Mouse (Mus musculus) spleen, adult 2 months (tissue): ENCODE results near the gene Slc35g3. TPM values are rescaled to one million over a fixed set of nuclear protein-coding genes. Genes with fewer than 3 reads are reported as not detected.
A peak's percentile ranks its signal among the peaks of the same experiment; 100 is the strongest.

Experiments used
- DNase-seq, 2 experiments: peaks; one replicate each; pipeline versions ENCODE4 v3.0.0 to v3.0.0-alpha.2; 2012 to 2021; ENCODE audit warnings: low spot score in 2 of 2, low read depth in 1 of 2
- H3K27ac ChIP-seq: fragments of 200-500 bp; 2 replicates; pipeline ENCODE4 v1.5.1; 2012; ENCODE audit warnings: low read length, inconsistent platforms; ENCODE audit not compliant: insufficient read depth
- H3K27me3 ChIP-seq: fragments of 200-500 bp; 2 replicates; pipeline ENCODE4 v1.6.1; 2012; ENCODE audit warnings: mild to moderate bottlenecking, moderate library complexity, low read length, inconsistent platforms; ENCODE audit not compliant: control insufficient read depth, insufficient read depth
- H3K36me3 ChIP-seq: fragments of 200-500 bp; 2 replicates; pipeline ENCODE4 v1.6.1; 2012; ENCODE audit warnings: mild to moderate bottlenecking, low read length, inconsistent platforms; ENCODE audit not compliant: control insufficient read depth, insufficient read depth
- H3K4me1 ChIP-seq: fragments of 200-500 bp; 2 replicates; pipeline ENCODE4 v1.6.1; 2011; ENCODE audit warnings: inconsistent platforms; ENCODE audit not compliant: control insufficient read depth, insufficient read depth, insufficient read length
- H3K4me3 ChIP-seq: fragments of 200-500 bp; 2 replicates; pipeline ENCODE4 v1.5.1; 2011; ENCODE audit warnings: mild to moderate bottlenecking, inconsistent platforms; ENCODE audit not compliant: insufficient read depth, insufficient read length; ENCODE audit errors: extremely low read depth
- CTCF ChIP-seq: fragments of 200-500 bp; IDR thresholded peaks from 2 replicates; pipeline ENCODE4 v1.5.1; 2011; ENCODE audit warnings: mild to moderate bottlenecking, inconsistent platforms; ENCODE audit not compliant: insufficient read depth, insufficient read length, insufficient replicate concordance; ENCODE audit errors: extremely low read depth
- POLR2A ChIP-seq: fragments of 200-500 bp; IDR thresholded peaks from 2 replicates; pipeline ENCODE4 v1.6.1; 2011; ENCODE audit warnings: low read depth, low read length, inconsistent platforms
- WGBS: fragments of 180-500 bp; shearing (Covaris S2); methylation state at CpG from one replicate; pipeline ENCODE4 v1.1.7; 2018; 5-methylcytosine and 5-hydroxymethylcytosine counted together
- polyA plus RNA-seq: library from polyadenylated mRNA; depleted of rRNA; stranded (reverse); fragments of >200 nt; gene quantifications from 2 replicates; pipeline ENCODE4 v1.2.3, GENCODE M21; 2012

Slc35g3 gene
- polyA plus RNA-seq, 1 experiment, result not detected

DNA sequence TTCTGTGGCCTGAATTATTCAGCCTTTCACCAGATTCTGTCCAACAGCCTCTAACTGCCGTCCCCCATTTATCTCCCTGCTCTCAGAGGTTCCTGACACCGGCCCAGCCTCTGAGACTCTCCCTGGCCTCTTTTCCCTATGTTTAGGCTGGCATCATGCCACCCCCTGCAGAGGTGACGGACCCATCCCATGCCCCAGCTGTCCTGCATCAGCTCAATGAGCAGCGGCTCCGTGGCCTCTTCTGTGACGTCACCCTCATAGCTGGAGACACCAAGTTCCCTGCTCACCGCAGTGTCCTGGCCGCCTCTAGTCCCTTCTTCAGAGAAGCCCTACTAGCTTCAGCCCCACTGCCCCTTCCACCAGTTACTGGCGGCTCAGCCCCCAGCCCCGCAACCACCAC, 13.9 kb upstream of the Slc35g3 start:
- H3K36me3 ChIP-seq, result peaks cover 15% of the 10 kb centered on the region
- peaks cover 22% of the 10 kb centered on the region for H3K4me1 ChIP-seq
- no peak overlapping the region for H3K4me3 ChIP-seq
- no peak for TF ChIP-seq CTCF
- TF ChIP-seq POLR2A, result no peak
- no peaks in the 10 kb centered on the region for H3K27me3 ChIP-seq
- 89% methylated on average over 10 of the region's 10 CpGs for WGBS
- no peak for DNase-seq
- H3K27ac ChIP-seq, result peak overlapping the region; percentile 43; the same call in 1 of the 2 replicates

DNA sequence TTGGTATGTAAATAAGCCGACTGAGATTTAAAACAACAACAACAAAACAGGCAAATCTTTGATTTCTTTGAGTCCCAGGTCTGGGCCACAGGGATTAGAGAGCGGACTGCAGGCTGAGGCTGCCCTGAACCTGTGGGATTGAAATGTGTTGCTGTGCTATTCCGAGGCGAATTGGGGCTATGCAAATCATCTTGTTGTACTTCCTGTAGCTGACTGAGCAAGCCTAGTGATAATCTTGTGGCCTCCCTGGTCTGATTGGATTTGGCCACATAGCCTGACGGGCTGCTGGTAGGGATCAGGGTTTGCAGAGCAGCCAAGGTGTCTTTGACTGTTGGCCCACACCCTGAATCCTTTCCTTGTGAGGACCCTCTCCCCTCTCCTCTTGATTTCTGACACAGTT, 13.2 kb upstream of the Slc35g3 start:
- H3K27me3 ChIP-seq, result no peaks in the 10 kb centered on the region
- H3K4me3 ChIP-seq, result no peak overlapping the region
- peak overlapping the region; percentile 43 for H3K27ac ChIP-seq
- DNase-seq, result no peak
- H3K4me1 ChIP-seq, result peaks cover 22% of the 10 kb centered on the region
- TF ChIP-seq CTCF (no peak), POLR2A (no peak; the same call in 1 of the 2 replicates)
- H3K36me3 ChIP-seq, result peaks cover 15% of the 10 kb centered on the region
- WGBS, result 41% methylated on average over 5 of the region's 5 CpGs

DNA sequence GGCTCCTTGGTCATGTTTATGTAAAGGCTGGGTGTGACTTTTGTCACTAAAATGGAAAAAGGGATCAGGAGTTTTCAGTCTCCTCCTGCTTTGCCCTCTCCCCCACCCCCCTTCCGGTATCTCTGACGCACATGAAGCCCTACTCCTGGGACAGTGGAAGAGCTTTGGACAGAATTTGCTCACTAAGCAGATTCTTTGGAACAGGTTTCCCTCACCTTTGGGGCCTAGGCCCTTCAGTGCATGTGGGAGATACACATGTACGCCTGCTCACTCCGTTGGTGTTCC, 5.8 kb upstream of the Slc35g3 start:
- WGBS, result 79% methylated on average over 4 of the region's 4 CpGs
- no peak overlapping the region for H3K4me3 ChIP-seq
- H3K27ac ChIP-seq, result no peak overlapping the region; the same call in 1 of the 2 replicates
- DNase-seq, result no peak
- no peaks in the 10 kb centered on the region for H3K36me3 ChIP-seq
- TF ChIP-seq POLR2A (no peak), CTCF (no peak)
- H3K4me1 ChIP-seq, result peaks cover 13% of the 10 kb centered on the region
- H3K27me3 ChIP-seq, result no peaks in the 10 kb centered on the region

DNA sequence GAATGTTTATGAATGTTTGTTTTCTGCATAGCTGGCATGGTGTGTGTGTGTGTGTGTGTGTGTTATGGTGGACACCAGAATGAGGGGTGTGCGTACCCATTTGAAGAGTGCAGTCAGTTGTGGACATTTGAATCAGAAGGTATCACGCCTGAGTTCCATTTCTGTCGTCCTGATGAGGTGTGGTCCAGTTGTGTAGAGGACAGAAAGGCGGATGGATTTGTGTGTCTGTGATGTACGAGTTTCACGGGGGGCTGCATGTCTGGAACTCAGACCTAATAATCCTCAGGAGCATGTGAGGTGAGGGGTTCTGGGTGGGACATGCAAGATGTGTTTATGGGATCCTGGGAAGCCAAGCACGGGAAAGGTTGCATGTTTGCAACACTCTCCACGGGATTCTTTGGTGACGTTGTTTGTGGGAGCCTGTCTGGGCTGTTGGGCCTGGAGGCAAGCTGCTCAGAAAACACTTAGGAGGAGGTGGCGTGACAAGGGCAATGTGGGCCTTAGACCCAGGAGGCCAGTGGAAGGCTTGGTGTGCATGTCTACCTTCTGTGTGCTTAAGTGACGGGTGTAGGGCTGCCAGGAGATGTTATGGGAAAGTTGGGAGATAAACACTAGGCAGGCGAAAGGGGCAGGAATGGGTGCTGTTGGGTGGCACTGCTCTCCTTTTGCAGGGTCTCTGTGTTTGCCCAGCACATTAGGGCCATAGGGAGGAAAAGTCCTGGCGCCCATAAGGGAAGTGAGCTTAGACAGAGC, 5.3 kb upstream of the Slc35g3 start:
- Histone ChIP-seq H3K4me1 (peaks cover 13% of the 10 kb centered on the region), H3K4me3 (peak overlapping the region; percentile 92), H3K27ac (peak overlapping the region; percentile 17; the same call in 1 of the 2 replicates), H3K36me3 (no peaks in the 10 kb centered on the region), H3K27me3 (no peaks in the 10 kb centered on the region)
- no peak for DNase-seq
- no peak for TF ChIP-seq CTCF
- no peak for TF ChIP-seq POLR2A
- 81% methylated on average over 13 of the region's 13 CpGs for WGBS

DNA sequence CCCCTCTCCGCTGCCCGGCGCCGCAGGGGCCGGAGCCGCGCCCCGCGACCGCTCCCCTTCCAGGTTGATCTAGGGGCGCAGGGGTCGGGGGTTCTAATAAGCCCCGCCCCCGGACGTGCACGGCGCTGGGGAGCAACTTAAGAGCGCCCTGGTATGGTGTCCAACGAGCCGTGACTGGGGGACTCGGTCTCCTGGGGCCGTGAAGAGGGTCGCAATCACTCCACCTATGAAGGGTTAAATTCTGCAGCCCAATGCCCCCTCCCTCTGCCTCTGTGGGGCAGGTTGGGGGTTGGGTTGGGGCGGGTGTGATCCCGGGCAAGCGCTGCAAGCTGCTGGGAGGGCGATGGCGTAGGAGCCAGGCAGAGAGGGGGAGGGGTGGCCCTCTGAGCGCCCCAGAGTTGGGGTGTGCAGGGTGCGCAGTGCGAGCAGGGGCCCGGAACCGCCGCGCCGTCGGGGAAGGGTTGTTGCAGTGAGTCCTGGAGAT, 4.4 kb upstream of the Slc35g3 start:
- H3K4me1 ChIP-seq, result peaks cover 13% of the 10 kb centered on the region
- peak overlapping the region; percentile 94 for H3K27ac ChIP-seq
- H3K4me3 ChIP-seq, result peak overlapping the region; percentile 92
- TF ChIP-seq CTCF (no peak), POLR2A (no peak)
- DNase-seq, result peak; percentile 37 to 78
- WGBS, result under 1% methylated on average over 37 of the region's 37 CpGs
- H3K27me3 ChIP-seq, result no peaks in the 10 kb centered on the region
- H3K36me3 ChIP-seq, result no peaks in the 10 kb centered on the region

DNA sequence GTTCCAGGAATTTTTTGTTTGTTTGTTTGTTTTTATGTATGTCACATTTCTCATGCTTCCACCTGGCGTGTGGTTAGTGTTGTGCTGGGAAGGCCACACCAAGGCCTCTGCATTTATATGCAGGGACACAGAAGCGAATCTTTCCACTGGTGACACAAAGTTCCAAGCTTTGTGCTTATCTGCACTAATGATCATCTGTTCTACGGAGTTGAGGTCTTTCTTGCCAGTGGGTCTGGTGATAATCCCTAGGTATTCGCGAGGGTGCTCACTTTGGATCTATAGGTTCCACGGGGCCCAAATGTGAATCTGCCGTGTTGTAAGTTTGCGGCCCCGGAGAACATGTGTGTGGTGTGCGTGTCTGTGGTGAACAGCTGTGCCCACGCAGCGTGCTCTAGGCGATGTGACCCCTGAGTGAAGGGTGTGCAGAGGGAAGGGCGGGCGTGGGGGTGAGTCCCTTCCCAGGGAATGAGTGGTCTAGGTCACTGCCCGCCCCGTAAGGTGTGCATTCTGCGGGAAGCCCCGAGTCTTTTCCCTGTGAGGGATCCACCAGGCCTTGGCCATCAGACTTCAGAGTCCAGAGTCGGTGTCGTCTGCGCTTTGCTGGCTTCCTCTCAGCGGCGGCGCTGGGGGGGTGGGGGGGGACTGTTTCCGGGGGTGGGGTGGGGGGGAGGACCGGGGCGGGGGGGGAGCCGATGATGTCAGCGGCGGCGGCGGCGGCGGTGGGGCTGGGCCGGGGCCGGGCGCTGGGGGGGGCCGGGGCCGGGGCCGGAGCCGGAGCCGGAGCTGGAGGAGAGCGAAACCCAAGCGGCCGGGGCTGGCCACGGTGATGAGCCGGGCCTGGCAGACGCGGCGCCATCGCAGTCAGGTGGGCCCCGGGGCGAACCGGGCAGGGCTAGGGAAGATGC, 3.7 kb upstream of the Slc35g3 start, which contains the start of gene Zbtb4:
Gene Zbtb4 (plus strand): TSS at position 692 of the 905 bp plus-strand sequence.
- TF ChIP-seq POLR2A (peak; percentile 43), CTCF (no peak)
- H3K27ac ChIP-seq, result peak within 1 kb of the TSS; percentile 94
- DNase-seq, result peak in 1 of 2 experiments; percentile 40
- no peaks in the 10 kb centered on the region for H3K27me3 ChIP-seq
- no peaks in the 10 kb centered on the region for H3K36me3 ChIP-seq
- WGBS, result 18% methylated on average over 37 of the region's 55 CpGs
- H3K4me1 ChIP-seq, result peaks cover 13% of the 10 kb centered on the region
- peak within 1 kb of the TSS; percentile 92 for H3K4me3 ChIP-seq
